Comparison of ENCODE assay signal across 19 mouse cellular contexts in genomic region chr13:111856232-111856631, GRCm38 (mm10). TPM values are rescaled to one million over a fixed set of nuclear protein-coding genes. Genes with fewer than 3 reads are reported as not detected.
A peak's percentile ranks its signal among the peaks of the same experiment; 100 is the strongest.
DNase-seq lines count a peak whose midpoint lies in the region; ATAC-seq and TF ChIP-seq lines count a peak whose summit lies in the region.
"Had no signal": no experiment of that assay in that cellular context is flagged by ENCODE, and none has a peak within 500 bp of the region (broad histone marks: within the 10 kb centered on the region; RNA-seq: fewer than 3 reads in every experiment).

No protein-coding gene starts in this region.

- H3K4me1 ChIP-seq in liver, embryonic 12.5 days, result peaks cover 5% of the 10 kb centered on the region; the same call in 1 of the 2 replicates
- peaks cover 0 to 9% of the 10 kb centered on the region in 2 experiments; a peak in 2 of 4 replicates for H3K4me1 ChIP-seq in liver, embryonic 14.5 days (replicated peaks; ENCODE audit: control insufficient read depth in 2 of 2, insufficient read depth in 2 of 2, low read length in 1 of 2)
- H3K4me1 ChIP-seq: embryonic facial prominence, embryonic 15.5 days; forebrain, embryonic 15.5 days; hindbrain, embryonic 15.5 days; midbrain, embryonic 12.5 days; neural tube, embryonic 15.5 days; stomach, embryonic 15.5 days had no signal

- 0 out of 2 replicates have a peak, but pooled peaks cover 3% of the 10 kb centered on the region for H3K9me3 ChIP-seq in liver, embryonic 12.5 days (replicated peaks)
- no peaks in the 10 kb centered on the region for H3K9me3 ChIP-seq in liver, embryonic 14.5 days (ENCODE audit: control insufficient read depth, low read length)
- H3K9me3 ChIP-seq: embryonic facial prominence, embryonic 15.5 days; forebrain, embryonic 15.5 days; hindbrain, embryonic 15.5 days; limb, embryonic 15.5 days; midbrain, embryonic 12.5 days; neural tube, embryonic 15.5 days; stomach, embryonic 15.5 days had no signal

- no peak overlapping the region for H3K27ac ChIP-seq in liver, embryonic 12.5 days
- H3K27ac ChIP-seq in liver, embryonic 14.5 days, result no peak overlapping the region
- H3K27ac ChIP-seq: embryonic facial prominence, embryonic 15.5 days; forebrain, embryonic 15.5 days; hindbrain, embryonic 15.5 days; midbrain, embryonic 12.5 days; neural tube, embryonic 15.5 days had no signal

- ATAC-seq in liver, embryonic 12.5 days, result peak; percentile 32; the same call in 1 of the 2 replicates
- peak; percentile 62 for ATAC-seq in liver, embryonic 14.5 days (ENCODE audit: insufficient read depth)
- ATAC-seq: forebrain, embryonic 15.5 days had no signal

- no peak overlapping the region for H3K4me3 ChIP-seq in liver, embryonic 12.5 days
- no peak overlapping the region for H3K4me3 ChIP-seq in liver, embryonic 14.5 days (ENCODE audit: insufficient read depth in 1 of 2, low read depth in 2 of 2, low read length in 2 of 2)
- H3K4me3 ChIP-seq: embryonic facial prominence, embryonic 15.5 days; forebrain, embryonic 15.5 days; hindbrain, embryonic 15.5 days; limb, embryonic 15.5 days; midbrain, embryonic 12.5 days; neural tube, embryonic 15.5 days; stomach, embryonic 15.5 days had no signal

- DNase-seq in adrenal gland, postnatal 10 days, result peak; percentile 12
- DNase-seq in adrenal gland, adult 2 months, result no peak
- peak; percentile 20 for DNase-seq in kidney, adult 9 months
- no peak for DNase-seq in kidney, adult 18-20 months
- DNase-seq in liver, result no peak
- peak in 1 of 3 experiments; percentile 28 for DNase-seq in liver, embryonic 14.5 days (ENCODE audit: low read depth in 3 of 3, low spot score in 3 of 3)
- DNase-seq in cerebellum, postnatal 25 days, result no peak
- DNase-seq: adrenal gland, postnatal 25 days; cerebellum, adult 9-10 months; left cerebral cortex, postnatal 4 days; thymus, postnatal 36 days had no signal

- H3K9ac ChIP-seq in liver, embryonic 12.5 days, result no peak overlapping the region
- H3K9ac ChIP-seq in liver, embryonic 14.5 days (replicated peaks), result no peak overlapping the region
- H3K9ac ChIP-seq: embryonic facial prominence, embryonic 15.5 days; forebrain, embryonic 15.5 days; hindbrain, embryonic 15.5 days; limb, embryonic 15.5 days; midbrain, embryonic 12.5 days; neural tube, embryonic 15.5 days; stomach, embryonic 15.5 days had no signal

- no peak overlapping the region for H3K4me2 ChIP-seq in liver, embryonic 12.5 days
- H3K4me2 ChIP-seq in liver, embryonic 14.5 days (ENCODE audit: low read depth), result no peak overlapping the region
- H3K4me2 ChIP-seq: embryonic facial prominence, embryonic 15.5 days; forebrain, embryonic 15.5 days; hindbrain, embryonic 15.5 days; limb, embryonic 15.5 days; midbrain, embryonic 12.5 days; neural tube, embryonic 15.5 days; stomach, embryonic 15.5 days had no signal

- no peak for TF ChIP-seq CTCF in liver, embryonic 14.5 days (IDR thresholded peaks at IDR 0.05; ENCODE audit: low read depth)

- H3K36me3 ChIP-seq in liver, embryonic 12.5 days, result no peaks in the 10 kb centered on the region
- no peaks in the 10 kb centered on the region for H3K36me3 ChIP-seq in liver, embryonic 14.5 days (replicated peaks; ENCODE audit: control insufficient read depth, insufficient read depth, low read depth)
- H3K36me3 ChIP-seq: embryonic facial prominence, embryonic 15.5 days; forebrain, embryonic 15.5 days; hindbrain, embryonic 15.5 days; limb, embryonic 15.5 days; midbrain, embryonic 12.5 days; neural tube, embryonic 15.5 days; stomach, embryonic 15.5 days had no signal

- no peak for TF ChIP-seq EP300 in liver, embryonic 14.5 days (IDR thresholded peaks at IDR 0.05; ENCODE audit: low read depth)

- WGBS in liver, embryonic 12.5 days (ENCODE audit: insufficient replicate concordance), result 74% methylated on average over 7 of the region's 7 CpGs
- 66% methylated on average over 7 of the region's 7 CpGs for WGBS in liver, embryonic 14.5 days (ENCODE audit: insufficient replicate concordance)

- H3K27me3 ChIP-seq in liver, embryonic 12.5 days (replicated peaks), result 0 out of 2 replicates have a peak, but pooled peaks cover 6% of the 10 kb centered on the region
- H3K27me3 ChIP-seq in liver, embryonic 14.5 days (ENCODE audit: control insufficient read depth, insufficient read depth, low read length), result no peaks in the 10 kb centered on the region; the same call in 1 of the 2 replicates
- H3K27me3 ChIP-seq: embryonic facial prominence, embryonic 15.5 days; forebrain, embryonic 15.5 days; hindbrain, embryonic 15.5 days; limb, embryonic 15.5 days; midbrain, embryonic 12.5 days; neural tube, embryonic 15.5 days; stomach, embryonic 15.5 days had no signal

RNA-seq across cellular contexts. Expression of gene Map3k1, which starts 47.4 kb away (rescaled TPM):
- total RNA-seq in adrenal gland, postnatal 10 days (2021), result 10 to 100 TPM; 51.1 to 81.1 TPM
- 10 to 100 TPM; 49.1 to 64.9 TPM for total RNA-seq in adrenal gland, adult 2 months (2021)
- 8.3 and 8.8 TPM in 2 replicates for polyA plus RNA-seq in adrenal gland, adult 2 months (2012; rRNA removed)
- 16.8 and 17.0 TPM in 2 replicates for polyA plus RNA-seq in liver, embryonic 12.5 days (2016; fragmentation: Nextera tagmentation; extraction: Ambion mirVana)
- polyA plus RNA-seq in liver, embryonic 14.5 days (2012; rRNA removed), result 3.8 and 5.9 TPM in 2 replicates
- 13.3 and 14.5 TPM in 2 replicates for polyA plus RNA-seq in liver, embryonic 14.5 days (2014; fragmentation: Nextera tagmentation; extraction: Ambion mirVana)

Comparison
In these comparisons a context has a peak if more than half of its experiments do, and no peak if none do; other contexts are left out.
1. DNase-seq: peak in adrenal gland, postnatal 10 days (single experiment) and kidney, adult 9 months (single experiment); none in adrenal gland, adult 2 months (single experiment), kidney, adult 18-20 months (single experiment), liver (single experiment) and cerebellum, postnatal 25 days (0 of 2).